Mouse (Mus musculus) midbrain, postnatal 0 days (tissue): ENCODE measurements around the gene Ciz1. TPM values are rescaled to one million over a fixed set of nuclear protein-coding genes. Genes with fewer than 3 reads are reported as not detected.

Experiments used
- ATAC-seq: fragments of 200-750 bp; cut with Nextera tagmentation; 2 replicates; pipeline ENCODE4 v1.8.0; 2017; ENCODE audit warnings: moderate number of reproducible peaks, mild to moderate bottlenecking, moderate TSS enrichment, moderate library complexity; ENCODE audit not compliant: low FRiP score
- DNase-seq: peaks from one replicate; pipeline ENCODE4 v3.0.0-alpha.2; 2015; ENCODE audit warnings: low spot score
- H3K27ac ChIP-seq: fragments of 300-500 bp; sonication (generic); 2 replicates; pipeline ENCODE4 v1.5.1; 2014; ENCODE audit warnings: low read depth, mild to moderate bottlenecking, low read length, mixed read lengths
- H3K27me3 ChIP-seq: fragments of 300-500 bp; sonication (generic); 2 replicates; pipeline ENCODE4 v1.6.1; 2014; ENCODE audit warnings: low read length, control low read depth, mixed read lengths; ENCODE audit not compliant: insufficient read depth
- H3K36me3 ChIP-seq: fragments of 300-500 bp; sonication (generic); 2 replicates; pipeline ENCODE4 v1.6.1; 2014; ENCODE audit warnings: low read length, control low read depth, mixed read lengths; ENCODE audit not compliant: insufficient read depth
- H3K4me1 ChIP-seq: fragments of 300-500 bp; sonication (generic); 2 replicates; pipeline ENCODE4 v1.6.1; 2014; ENCODE audit warnings: mild to moderate bottlenecking, control low read depth, antibody characterized with exemption, low read length, mixed read lengths; ENCODE audit not compliant: insufficient read depth
- H3K4me2 ChIP-seq: fragments of 300-500 bp; sonication (generic); 2 replicates; pipeline ENCODE4 v1.6.1; 2014; ENCODE audit warnings: low read depth, mild to moderate bottlenecking, low read length, mixed read lengths; ENCODE audit not compliant: poor library complexity, severe bottlenecking
- H3K4me3 ChIP-seq: fragments of 300-500 bp; sonication (generic); 2 replicates; pipeline ENCODE4 v1.5.1; 2014; ENCODE audit warnings: low read depth, mild to moderate bottlenecking, low read length, moderate library complexity
- H3K9ac ChIP-seq: fragments of 300-500 bp; sonication (generic); replicated peaks from 2 replicates; pipeline ENCODE4 v1.6.1; 2014; ENCODE audit warnings: mild to moderate bottlenecking, low read length, moderate library complexity, mixed read lengths; ENCODE audit not compliant: poor library complexity, severe bottlenecking
- H3K9me3 ChIP-seq: fragments of 300-500 bp; sonication (generic); 2 replicates; pipeline ENCODE4 v1.6.1; 2016; ENCODE audit warnings: low read length, control low read depth
- CTCF ChIP-seq: IDR thresholded peaks from 2 replicates; pipeline ENCODE4 v1.5.1; 2016; ENCODE audit warnings: antibody characterized with exemption, mild to moderate bottlenecking
- whole genome bisulfite sequencing: fragments of 180-500 bp; shearing (Covaris S2); extraction: QIAGEN DNeasy Blood & Tissue Kit; methylation state at CpG from one replicate; pipeline ENCODE4 v1.1.7; 2014; 5-methylcytosine and 5-hydroxymethylcytosine counted together
- polyA plus RNA-seq: library from polyadenylated mRNA; unstranded; fragments of >200 nt; fragmentation: Nextera tagmentation; extraction: Ambion mirVana; gene quantifications from 2 replicates; pipeline ENCODE4 v1.2.1, GENCODE M21; 2015
- total RNA-seq: library from RNA; depleted of rRNA; stranded (reverse); fragments of >200 nt; gene quantifications from 2 replicates; pipeline ENCODE4 v1.2.3, GENCODE M21; 2014

Gene Ciz1
- total and polyA plus RNA-seq, 2 experiments from 2014 or later: 47.3 to 81.8 TPM

DNA sequence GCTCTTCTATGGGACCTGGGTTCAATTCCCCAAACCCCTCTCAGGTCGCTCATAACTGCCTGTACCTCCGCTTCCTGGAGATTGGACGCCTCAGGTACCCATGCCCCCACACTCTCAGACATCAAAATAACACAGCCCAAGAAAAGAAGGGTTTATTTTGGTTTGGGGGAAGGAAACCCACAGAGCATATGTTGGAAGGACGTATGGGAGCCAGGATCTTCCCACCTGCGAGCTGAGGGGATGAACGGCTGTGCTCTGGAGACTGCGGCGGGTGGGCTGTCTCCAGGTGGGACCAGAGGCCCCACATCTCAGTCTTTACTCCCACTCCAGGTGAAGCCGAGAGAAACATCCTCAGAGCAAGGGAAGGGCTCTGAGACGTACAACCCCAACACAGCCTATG is 24.8 kb downstream of the Ciz1 start:
- H3K27ac ChIP-seq: no peak overlapping the region
- WGBS: 96% methylated on average over 10 of the region's 10 CpGs
- peaks cover 4% of the 10 kb centered on the region; the same call in 1 of the 2 replicates for H3K4me1 ChIP-seq
- H3K27me3 ChIP-seq: no peaks in the 10 kb centered on the region
- H3K4me2 ChIP-seq: no peak overlapping the region
- no peak for TF ChIP-seq CTCF
- no peak overlapping the region for H3K4me3 ChIP-seq
- peaks cover 65% of the 10 kb centered on the region for H3K36me3 ChIP-seq
- ATAC-seq (no peak), DNase-seq (no peak)
- no peaks in the 10 kb centered on the region for H3K9me3 ChIP-seq
- H3K9ac ChIP-seq: no peak overlapping the region

DNA sequence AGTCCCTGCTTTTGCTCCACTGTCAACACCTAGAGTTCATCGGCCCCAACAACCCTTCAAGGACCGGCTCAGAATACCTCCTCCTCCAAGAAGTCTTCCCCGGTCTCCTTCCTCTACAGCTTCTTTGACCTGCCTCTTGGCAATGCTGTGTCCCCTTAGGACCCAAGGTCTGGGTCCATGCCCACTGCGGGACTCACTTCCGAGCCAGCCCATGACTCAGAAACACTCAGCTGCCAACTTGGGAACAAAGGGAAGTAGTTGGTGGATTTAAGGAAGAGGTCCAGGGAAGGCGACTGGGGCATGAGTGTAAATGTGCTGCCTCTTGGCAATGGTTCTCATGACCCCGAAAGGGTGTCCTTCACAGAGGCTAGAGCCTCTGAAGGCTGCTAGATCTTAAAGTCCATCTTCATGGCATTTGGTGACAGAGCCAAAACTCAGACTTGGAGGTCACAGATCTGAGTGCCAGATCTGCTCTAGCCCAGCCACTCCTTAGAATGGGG is 27.9 kb downstream of the Ciz1 start:
- no peak overlapping the region for H3K27ac ChIP-seq
- no peak overlapping the region for H3K9ac ChIP-seq
- H3K36me3 ChIP-seq: peaks cover 44% of the 10 kb centered on the region
- H3K4me1 ChIP-seq: peaks cover 4% of the 10 kb centered on the region; the same call in 1 of the 2 replicates
- no peaks in the 10 kb centered on the region for H3K27me3 ChIP-seq
- no peak for ATAC-seq
- DNase-seq: no peak
- no peak overlapping the region for H3K4me2 ChIP-seq
- no peak overlapping the region for H3K4me3 ChIP-seq
- 90% methylated on average over 7 of the region's 7 CpGs for WGBS
- no peaks in the 10 kb centered on the region for H3K9me3 ChIP-seq
- TF ChIP-seq CTCF: no peak

DNA sequence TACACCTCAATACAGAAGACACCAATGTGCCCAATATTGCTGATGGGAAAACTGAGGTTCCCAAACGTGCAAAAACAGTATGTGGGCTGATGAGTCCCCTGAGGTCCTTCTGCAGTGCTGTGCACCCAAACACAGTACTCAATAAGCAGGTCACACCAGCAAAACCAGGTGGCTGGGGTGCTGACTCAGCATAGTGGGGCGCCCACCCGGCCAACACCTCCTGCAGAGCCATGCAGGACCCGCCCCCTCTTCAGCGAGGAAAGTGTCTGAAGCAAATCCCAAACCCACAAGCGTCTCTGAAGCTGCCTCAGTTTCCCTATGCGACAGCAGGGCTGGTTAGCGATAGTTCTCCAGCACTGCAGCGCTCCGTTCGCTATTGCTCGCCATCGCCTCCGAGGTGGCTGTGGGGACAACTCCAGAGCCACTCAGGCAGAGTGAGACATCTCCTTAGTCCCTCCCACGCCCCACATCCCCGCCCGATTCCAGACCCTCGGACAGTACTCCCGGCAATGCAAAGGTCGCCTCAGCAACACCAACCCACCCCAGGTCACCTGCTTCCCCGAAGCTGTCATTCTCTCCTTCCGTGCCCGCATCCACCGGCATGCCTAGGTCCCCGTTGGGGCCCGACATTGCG is 29.1 kb downstream of the Ciz1 start:
- TF ChIP-seq CTCF: no peak

DNA sequence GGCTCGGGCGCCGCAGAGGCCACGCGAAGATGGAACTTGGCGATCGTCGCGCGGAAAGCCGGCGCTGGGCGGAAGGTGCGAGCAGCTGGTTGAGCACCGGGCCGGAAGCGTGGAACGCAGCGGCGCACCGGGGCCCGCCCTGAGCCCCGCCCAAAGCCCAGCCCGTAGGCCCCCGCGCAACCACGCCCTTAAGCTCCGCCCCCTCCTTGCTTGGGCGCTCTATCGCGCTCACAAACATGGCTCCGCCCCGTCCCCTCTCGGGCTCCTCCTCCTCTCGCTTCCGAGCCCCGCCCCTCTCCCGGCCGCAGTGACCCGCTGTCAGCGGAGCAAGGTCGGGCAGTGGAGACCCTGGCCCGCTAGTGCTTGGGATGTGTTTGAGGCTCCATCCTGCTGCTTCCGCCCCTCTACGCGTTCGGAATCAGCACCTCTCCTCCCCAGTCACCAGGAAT is 29.7 kb downstream of the Ciz1 start, which contains the start of gene 1110008P14Rik:
Gene 1110008P14Rik (minus strand): TSS at position 164 of the 449 bp plus-strand sequence.
- 0% methylated on average over 39 of the region's 47 CpGs for WGBS
- Histone ChIP-seq H3K27me3 (no peaks in the 10 kb centered on the region), H3K4me3 (peak within 1 kb of the TSS; percentile 62), H3K4me1 (peaks cover 4% of the 10 kb centered on the region; the same call in 1 of the 2 replicates), H3K36me3 (peaks cover 27% of the 10 kb centered on the region), H3K9ac (peak within 1 kb of the TSS; percentile 74), H3K9me3 (no peaks in the 10 kb centered on the region), H3K27ac (peak within 1 kb of the TSS; percentile 75), H3K4me2 (peak within 1 kb of the TSS; percentile 95)
- TF ChIP-seq CTCF: no peak
- peak; percentile 90 for DNase-seq
- ATAC-seq: peak; percentile 78

More for the DNA sequence above, 29.1 kb downstream of the Ciz1 start:
- H3K27ac ChIP-seq: peak overlapping the region; percentile 75; the same call in 1 of the 2 replicates
- peak overlapping the region; percentile 95 for H3K4me2 ChIP-seq
- H3K36me3 ChIP-seq: peaks cover 32% of the 10 kb centered on the region
- peak overlapping the region; percentile 62 for H3K4me3 ChIP-seq
- H3K9ac ChIP-seq: peak overlapping the region; percentile 74
- H3K27me3 ChIP-seq: no peaks in the 10 kb centered on the region
- ATAC-seq (peak; percentile 51), DNase-seq (peak; percentile 47)
- no peaks in the 10 kb centered on the region for H3K9me3 ChIP-seq
- peaks cover 4% of the 10 kb centered on the region; the same call in 1 of the 2 replicates for H3K4me1 ChIP-seq
- 1% methylated on average over 27 of the region's 27 CpGs for WGBS

DNA sequence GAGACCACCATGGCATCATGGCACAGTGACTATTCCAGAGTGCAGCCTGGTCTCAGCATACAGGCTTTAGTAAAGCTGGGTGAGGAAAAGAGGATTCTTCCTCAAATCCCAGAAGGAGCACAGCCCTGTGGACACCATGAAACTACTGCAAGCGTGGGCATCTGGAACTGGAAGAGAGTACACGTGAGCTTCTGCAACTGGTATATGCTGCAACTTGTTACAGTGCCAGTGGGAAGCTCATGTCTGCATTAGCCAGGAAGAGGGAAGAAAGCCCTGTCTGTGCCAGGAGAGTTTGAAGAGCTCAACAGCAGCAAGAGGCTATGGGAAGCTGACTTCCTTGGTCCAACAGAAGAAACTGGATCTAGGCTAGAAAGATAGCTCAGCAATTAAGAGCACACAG is 30.6 kb downstream of the Ciz1 start:
- H3K27ac ChIP-seq: peak overlapping the region; percentile 75; the same call in 1 of the 2 replicates
- no peaks in the 10 kb centered on the region for H3K27me3 ChIP-seq
- H3K4me3 ChIP-seq: no peak overlapping the region
- DNase-seq (no peak), ATAC-seq (no peak)
- WGBS: 81% methylated on average over 2 of the region's 2 CpGs
- no peaks in the 10 kb centered on the region for H3K9me3 ChIP-seq
- no peak overlapping the region for H3K9ac ChIP-seq
- H3K36me3 ChIP-seq: peaks cover 18% of the 10 kb centered on the region
- no peak overlapping the region for H3K4me2 ChIP-seq
- H3K4me1 ChIP-seq: peaks cover 4% of the 10 kb centered on the region; the same call in 1 of the 2 replicates
- no peak for TF ChIP-seq CTCF
